Mouse (Mus musculus): ENCODE measurements around the gene Arntl2. TPM values are rescaled to one million over a fixed set of nuclear protein-coding genes. Genes with fewer than 3 reads are reported as not detected.

Arntl2 gene
- total RNA-seq, 2 experiments from 2014 or later, result 0.78 to 1.0 TPM

DNA sequence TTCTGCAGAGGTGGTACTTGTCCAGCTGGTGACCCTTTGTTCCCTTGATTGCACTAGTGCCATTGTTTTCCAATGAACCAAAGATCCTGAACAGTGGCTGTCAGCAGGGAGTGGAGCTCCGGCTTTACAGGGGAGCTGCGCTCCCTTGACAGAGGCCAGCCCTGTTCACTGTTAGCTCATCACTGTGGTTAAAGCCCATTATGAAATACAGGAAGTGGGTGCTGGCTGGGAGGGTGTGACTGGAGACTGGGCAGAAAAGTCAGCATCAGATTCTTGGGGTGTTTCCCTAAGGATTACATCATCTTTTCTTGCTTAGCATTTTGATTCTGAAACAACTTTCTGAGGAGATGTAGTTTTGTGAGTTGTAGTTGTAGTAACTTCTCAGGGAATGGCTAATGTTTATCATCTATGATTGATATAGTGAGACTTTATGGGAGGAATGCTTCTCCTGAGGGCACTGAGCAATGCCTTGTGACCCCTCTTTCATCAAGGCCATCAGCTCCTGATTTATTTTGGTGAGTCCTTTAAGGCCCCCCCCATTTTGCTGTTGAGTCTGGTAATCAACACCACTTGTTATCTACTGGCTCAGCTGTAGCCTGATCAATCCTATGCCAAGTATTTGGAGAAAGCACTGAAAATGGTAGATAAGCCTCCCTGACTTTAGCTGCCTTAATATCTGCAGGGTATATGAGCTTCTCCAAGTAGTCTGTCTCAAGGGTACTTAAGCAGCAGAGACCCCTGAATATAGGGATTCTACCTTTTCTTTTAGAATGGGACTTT is 19.1 kb upstream of the Arntl2 start:
- DNase-seq, result peak; percentile 25 to 53
- intact Hi-C loops (cut with DNase I), result no loop called here

DNA sequence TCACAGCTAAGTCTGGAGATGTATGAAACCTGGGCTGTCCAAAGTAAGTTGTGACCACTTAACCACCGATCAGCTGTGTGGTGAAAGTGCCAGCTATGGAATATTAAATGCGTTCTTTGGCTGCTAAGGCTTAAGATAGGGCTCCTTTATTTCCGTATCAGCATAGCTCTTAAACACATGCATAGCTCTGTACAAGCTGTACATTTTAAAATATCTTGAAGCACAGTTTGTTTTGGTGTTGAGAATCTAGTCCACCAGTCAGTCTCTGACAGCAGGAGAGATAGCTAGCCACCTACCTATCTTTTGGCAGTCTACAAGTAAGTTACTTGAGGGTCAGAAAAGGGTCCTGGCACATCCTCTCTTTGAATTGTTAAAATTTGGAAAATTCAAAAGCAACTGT is 17.8 kb upstream of the Arntl2 start:
- DNase-seq, result no peak
- intact Hi-C loops (cut with DNase I), result no loop called here

DNA sequence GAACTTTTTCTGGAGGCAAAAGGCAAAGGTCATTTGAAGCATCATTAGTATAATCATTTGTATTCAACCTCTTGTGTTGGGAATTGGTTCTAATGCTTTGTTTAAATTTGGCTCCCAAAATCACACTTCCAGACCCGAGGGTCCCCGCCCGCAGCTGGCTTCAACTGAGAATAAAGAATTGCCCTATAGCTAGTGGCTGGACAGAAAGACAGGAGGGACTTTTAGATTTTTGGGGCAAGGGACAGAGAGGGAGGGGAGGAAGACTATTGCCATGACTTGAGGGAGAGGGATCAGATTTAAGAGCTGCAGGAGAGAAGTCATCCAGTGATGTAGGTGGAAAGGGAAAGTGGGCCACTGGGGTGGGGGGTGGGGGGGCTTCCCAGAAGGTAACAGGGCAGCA is 14.3 kb upstream of the Arntl2 start:
- DNase-seq, result no peak
- intact Hi-C loops (cut with DNase I), result no loop called here

DNA sequence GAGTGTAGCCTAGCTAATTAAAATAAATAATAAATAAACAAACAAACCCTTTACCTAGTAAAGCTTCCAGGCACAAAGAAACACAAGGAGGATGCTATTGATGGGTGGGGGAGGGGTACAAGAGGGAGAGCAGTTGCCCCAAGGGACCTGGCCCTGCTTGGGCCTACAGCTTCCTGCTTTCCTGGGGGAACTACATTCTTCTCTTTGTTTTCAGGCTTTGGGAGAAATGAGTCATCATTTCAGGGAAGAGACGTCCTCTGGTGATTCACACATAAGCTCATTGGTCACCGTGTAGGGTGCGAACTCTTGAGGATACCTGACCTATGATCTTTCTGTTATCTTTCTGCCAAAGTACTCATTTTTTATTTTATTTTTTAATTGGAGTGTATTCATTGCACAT is 2.3 kb upstream of the Arntl2 start:
- intact Hi-C loops (cut with DNase I), result no loop called here
- no peak for DNase-seq

DNA sequence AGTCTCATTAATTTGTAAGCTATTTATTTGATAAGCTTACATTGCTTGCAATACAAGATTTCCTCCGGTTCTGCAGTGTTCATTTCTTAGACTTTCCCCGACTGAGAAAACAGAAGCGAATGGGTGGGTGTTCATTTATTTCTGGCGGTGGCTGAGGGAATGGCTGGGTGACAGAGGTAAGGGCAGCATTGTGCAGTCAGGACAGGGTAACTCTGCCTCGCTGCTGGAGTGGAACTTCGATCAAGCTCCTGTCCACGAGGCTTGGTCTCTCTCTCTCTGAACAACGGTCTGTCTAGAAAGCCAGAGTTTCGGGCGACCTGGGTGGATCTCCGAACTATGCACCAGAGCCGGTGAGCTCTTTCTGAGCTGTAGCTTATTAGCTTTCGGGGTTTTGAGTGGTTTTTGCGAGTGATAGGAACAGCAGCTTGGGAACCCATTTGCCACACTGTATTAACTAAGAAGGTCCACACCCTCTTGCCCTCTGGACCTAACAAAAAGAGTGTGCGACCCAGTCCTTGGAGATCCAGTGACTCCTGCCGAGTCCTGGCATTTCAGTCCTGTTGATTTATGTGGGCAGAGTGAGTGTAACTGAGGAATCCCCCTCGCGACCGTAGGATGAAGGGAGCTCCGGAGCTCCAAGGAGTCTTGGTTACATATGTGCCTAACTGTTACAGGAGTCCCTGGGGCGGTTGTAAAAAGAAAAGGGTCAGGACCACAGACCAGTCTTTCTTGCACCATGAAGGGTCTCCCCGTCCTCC is 510 bp upstream of the Arntl2 start:
- intact Hi-C loops (cut with DNase I), result no loop called here
- peak in 1 of 2 experiments; percentile 15 for DNase-seq

DNA sequence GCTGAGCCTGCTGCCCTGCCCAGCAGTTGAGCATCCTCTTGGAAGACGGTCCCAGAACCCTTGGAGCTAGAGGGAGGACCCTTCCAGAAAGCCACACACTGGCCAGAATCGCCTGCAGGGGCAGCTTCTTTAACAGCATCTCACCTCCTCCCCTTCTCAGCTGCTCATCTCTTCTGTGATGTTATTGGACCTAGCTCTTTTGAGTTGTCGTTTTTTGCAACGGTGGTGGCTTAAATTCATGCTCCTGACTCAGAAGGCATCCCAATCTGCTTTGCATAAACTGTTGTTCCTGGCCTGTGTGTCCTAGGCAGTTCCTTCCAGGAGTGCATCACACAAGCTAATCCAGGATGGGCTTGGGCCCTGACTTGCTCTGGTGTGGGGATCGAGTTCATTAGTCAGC is 1.6 kb downstream of the Arntl2 start:
- intact Hi-C loops (cut with DNase I), result no loop called here
- DNase-seq, result no peak

DNA sequence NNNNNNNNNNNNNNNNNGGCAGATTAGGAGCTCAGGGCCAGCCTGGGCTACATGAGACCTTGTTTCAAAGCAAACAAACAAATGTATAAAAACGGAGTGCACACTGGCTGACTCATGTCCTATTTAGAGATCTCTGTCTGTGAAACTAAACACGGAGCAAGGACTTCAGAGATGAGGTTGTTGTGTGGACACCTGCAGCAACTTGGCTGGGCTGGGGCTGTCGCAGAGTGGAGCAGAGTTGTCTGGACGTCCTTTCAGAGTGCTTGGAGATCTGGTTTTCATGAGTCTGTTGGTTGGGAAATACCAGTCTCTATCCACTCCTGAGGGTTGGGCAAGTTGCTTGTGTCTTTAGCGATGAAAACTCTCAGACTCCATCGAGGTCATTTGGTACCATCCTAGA is 14.1 kb downstream of the Arntl2 start:
- intact Hi-C loops (cut with DNase I), result no loop called here
- no peak for DNase-seq

DNA sequence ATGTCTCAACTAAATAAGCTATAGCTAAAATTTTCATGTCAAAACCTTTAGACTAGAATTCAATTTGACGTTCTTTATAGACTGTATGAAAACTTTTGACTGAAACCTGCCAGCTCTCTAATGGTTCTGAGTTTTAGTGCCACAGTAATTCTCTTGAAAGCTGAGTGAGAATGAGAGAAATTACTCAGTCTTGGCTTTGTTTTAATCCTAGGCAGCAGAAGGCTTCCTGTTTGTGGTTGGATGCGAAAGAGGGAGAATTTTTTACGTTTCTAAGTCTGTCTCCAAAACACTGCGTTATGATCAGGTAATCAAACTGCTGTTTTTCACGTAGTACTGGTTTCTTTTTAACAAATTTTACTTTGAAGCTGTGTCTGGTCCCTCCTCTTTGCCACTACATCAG is 17.2 kb downstream of the Arntl2 start:
- no peak for DNase-seq
- intact Hi-C loops (cut with DNase I), result no loop called here

DNA sequence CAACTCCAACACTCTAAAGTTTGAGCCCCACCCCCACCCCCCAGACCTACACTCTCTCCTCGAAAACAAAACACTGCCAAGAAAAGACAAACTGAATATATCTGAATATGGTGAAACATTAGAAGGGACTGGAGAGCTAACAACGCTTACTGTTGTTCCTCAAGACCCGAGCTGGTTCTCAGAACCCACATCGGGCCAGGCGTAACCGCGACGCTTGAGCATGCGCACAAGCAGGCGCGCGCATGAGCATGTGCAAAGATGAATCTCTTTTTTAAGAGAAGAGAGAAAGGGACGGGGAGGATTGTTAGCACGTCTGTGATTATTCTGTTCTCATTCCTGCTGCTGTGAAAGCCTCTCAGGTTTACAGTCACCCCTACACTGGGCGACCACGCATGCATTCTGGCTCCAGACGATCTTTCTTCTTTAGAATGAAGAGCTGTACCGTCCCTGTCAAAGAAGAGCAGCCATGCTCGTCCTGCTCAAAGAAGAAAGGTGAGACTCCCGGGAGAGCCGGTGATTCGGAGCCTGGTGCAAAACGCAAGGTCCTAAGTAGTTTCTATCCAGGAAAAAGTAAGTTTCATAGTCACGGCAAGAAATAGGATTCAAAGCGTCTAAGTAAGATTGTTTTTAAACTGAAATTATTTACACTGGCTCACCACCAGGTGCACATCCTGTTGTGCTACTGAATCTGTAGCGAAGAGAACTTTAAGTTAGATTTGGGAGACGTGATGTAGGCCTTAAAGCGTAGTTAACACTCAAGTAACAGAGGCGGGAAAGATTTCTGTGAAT is 24.5 kb downstream of the Arntl2 start:
- intact Hi-C loops (cut with DNase I), result no loop called here
- DNase-seq, result no peak

DNA sequence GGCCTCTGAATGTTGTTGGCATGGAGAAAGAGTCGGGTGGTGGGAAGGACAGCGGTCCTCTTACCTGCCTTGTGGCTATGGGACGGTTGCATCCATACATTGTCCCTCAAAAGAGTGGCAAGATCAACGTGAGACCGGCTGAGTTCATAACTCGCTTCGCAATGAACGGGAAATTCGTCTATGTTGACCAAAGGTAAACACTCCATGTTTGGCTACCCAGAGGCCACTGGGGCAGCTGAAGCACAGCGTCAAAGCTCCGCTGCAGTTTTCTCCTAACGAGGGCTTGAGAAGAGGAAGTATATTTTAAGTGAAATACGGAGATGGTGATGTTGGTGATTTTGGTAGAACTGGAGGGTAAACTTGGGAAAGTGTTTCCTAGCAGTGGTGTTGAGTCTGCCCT is 26.1 kb downstream of the Arntl2 start:
- no peak for DNase-seq
- intact Hi-C loops (cut with DNase I), result no loop called here

DNA sequence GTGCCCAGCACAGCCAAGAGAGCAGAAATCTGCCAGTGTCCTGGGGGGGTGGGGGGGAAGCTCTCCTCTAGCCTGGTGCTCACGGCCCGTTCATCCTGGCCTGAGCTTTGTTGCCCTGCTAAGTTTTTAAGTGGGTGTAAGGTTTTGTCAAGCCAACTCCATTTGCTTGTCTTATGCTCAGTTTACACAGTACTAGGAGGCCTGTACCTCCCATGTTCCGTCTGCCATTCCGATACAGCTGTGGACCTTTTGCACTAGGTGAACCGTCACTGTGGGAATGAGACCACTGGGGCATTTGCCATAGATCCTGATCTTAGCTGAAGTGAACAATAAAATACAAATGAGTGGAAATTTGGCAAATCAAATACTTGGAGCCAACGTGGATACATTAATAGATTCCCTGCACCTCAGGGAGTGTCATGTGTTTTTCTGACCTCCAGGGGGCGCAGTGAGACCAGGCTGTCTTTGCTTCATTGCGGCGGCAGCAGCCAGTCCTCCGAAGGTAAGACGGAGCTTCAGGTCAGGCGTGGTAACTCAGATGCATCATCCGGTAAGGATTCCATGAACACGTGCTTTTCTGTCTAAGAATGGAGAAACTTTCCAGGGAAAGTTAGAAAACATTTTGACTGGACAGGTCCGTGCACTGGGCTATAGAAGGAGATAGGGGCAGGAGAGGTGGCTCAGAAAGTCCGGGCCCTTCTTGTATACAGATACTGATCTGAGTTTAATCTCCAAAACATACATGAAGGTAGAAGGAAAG is 29.1 kb downstream of the Arntl2 start:
- peak; percentile 61 to 77 for DNase-seq
- intact Hi-C loops (cut with DNase I), result loop anchor here (2.0 to 5.0 kb wide), 5 partner anchors 138 to 1127 kb away; no protein-coding TSS in a partner anchor

DNA sequence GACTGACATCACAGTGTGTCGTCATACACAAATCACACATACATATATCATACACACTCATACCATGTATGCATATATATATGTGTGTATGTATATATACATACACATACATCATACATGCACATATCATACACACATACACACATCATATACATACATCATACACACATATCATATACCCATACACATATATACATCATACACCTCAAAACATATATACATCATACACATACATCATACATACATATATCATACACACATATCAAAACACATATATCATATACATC is 29.6 kb downstream of the Arntl2 start:
- no peak for DNase-seq
- intact Hi-C loops (cut with DNase I), result loop anchor here (2.0 to 5.0 kb wide), 5 partner anchors 137 to 1127 kb away; no protein-coding TSS in a partner anchor

DNA sequence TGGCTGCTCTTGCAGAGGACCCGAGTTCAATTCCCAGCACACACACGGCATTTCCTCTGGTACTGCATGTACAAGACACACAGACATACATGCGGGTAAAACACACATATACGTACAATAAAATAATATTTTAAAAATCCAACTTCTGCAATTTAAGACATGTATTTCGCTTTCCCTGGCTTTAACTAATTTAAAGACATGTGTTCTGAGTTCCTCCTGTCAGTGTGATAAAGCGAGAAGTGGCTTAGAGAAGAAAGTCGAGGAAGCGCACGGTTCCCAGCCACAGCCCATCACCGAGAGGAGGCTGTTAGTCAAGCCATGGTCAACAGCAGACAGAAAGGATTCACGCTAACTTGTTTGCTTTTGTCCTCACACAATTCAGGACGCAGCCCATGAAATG is 35.5 kb downstream of the Arntl2 start:
- no peak for DNase-seq
- intact Hi-C loops (cut with DNase I), result no loop called here

DNA sequence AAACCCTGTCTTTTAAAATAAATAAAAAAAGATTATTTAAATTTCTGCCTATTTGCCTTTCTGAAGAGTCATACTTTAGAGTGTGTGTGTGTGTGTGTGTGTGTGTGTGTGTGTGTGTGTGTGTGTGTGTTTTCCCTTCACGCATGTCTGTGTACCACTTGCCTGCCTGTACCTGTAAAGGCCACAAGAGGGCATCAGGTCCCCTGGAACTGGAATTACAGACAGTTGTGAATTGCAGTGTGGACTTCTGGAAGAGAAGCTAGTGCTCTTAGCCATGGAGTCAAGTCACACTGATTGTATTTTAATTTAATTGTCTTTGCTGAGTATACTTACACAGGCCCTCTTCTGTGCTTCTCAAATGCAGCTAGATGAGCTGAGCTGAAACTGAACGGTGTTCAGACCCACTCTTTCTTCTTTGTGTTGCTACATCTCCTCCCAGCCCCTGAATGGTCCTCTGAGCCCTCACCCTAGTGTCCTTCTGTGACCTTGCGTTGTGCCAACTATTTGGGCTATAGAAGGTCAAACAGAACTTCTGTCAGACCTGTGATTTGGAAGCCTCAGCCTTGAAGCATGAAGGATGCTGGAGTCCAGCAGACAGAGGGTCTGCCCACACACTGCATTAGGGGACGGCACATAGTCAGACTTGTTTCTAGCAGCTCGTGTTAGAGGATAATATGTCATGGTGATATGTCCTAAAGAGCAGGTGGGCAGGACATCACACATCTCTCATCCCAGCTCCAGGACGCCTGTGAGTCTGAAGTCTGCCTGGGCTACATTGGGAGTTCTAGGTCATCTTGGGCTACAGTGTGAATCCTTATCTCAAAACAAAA is 37.8 kb downstream of the Arntl2 start:
- peak; percentile 37 to 41 for DNase-seq
- intact Hi-C loops (cut with DNase I), result loop anchor here (1.0 to 2.0 kb wide), 3 partner anchors 55 to 161 kb away; partner anchors contain the start of gene Ppfibp1

DNA sequence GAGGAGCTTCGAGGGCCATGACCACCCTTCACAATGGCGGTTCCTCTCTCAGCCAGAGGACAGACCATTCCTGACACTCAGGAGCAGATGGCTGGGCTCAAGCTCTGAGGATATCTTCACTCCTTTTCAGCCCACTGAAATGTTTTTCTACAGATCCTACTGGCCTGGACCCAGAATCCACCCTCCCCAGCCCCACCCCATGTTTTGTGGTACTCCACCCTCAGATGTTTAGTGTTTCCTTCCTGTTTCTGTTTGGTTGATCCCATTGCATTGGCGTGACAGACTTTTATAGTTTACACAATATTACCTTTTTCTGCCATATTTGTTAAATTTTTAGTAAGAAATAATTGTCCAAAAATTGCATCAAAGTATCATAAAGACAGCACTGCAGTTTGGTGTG is 38.5 kb downstream of the Arntl2 start:
- intact Hi-C loops (cut with DNase I), result no loop called here
- DNase-seq, result no peak

DNA sequence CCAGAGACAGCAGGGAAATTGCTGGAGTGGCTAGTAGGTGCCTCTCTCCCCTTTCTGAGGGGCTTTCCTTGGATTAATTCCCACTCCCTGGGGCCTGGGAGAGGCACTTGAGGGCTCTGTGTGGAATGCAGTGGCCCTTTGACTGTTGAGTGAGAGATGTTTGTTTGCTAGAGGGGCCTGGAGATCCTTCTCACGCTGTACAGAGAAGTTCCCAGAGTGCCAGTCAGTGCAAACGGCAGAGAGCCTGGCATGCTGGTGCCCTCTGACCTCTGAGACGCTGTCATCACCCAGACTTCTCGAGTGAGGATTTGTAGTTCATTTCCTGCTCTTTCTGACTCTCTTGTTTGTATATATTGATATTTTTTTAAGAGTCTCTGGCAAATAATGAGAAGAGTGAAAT is 39.9 kb downstream of the Arntl2 start:
- DNase-seq, result no peak
- intact Hi-C loops (cut with DNase I), result no loop called here

DNA sequence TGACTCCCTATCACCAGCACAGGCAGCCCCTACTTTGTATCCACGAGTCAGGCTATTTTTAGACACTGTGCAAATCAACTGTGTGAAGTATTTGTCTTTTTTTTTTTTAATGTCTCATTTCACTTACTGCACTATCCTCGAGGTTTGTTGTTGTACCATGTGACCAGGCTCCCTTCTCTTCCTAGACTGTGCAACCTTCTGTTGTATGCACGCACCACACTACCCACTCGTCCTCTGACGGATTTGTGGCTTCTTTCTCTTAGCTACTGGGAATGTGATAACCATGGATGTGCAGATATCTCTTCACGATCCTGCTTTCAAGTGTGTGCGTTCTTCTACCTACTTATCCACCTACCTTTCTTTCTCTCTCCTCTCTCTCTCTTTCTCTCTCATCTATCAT is 41.5 kb downstream of the Arntl2 start:
- no peak for DNase-seq
- intact Hi-C loops (cut with DNase I), result no loop called here

DNA sequence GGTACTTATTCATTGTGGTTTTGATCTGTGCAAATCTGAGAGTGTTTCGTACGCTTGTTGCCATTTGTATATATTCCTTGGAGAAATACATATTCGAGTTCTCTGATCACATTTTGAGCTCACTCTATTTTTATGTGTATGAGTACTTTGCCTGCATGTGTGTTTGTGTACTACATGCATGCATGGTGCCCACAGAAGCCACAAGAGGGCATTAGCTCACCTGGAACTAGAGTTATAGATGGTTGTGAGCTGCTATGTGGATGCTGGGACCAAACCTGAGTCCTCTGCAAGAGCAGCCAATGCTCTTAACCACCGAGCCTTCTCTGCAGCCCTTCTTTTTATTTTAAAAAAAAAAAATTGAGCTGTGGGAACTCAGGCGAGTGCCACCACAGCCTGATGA is 42.5 kb downstream of the Arntl2 start:
- no peak for DNase-seq
- intact Hi-C loops (cut with DNase I), result no loop called here

DNA sequence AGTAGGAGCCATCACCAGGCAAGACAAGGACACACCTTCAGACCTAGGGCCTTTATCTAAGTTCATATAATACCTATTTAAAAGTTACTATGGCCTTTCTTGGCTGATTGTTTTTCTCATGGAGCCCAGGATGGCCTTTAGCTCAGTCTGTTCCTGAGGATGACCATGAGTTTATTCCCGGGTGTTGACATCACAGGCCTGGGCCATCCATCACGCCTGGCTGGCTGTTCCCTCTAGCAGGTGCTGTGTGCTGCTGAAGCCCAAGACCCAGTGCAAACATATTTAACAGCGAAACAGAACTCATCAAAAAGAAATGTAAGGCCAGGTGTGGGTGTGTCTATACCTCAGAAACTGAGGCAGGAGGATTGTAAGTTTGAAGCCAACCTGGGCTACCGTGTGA is 43.0 kb downstream of the Arntl2 start:
- intact Hi-C loops (cut with DNase I), result no loop called here
- DNase-seq, result no peak

DNA sequence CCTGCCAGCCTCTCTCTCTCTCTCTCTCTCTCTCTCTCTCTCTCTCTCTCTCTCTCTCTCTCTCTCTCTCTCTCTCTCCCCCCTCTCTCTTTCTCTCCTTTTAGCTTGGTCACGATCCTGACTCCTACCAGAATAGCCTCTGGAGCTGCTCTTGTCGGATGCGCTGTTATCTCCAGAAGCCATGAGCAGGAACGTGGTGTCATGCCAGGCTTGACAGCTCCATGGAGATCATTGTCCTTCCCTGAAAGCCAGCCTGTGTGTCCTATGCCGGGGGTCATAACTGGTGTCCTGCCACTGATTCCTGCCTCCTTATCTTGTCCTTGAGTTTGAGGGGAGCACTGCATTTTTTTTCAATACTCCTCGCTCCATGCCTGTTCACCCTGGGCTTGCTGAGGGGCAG is 49.0 kb downstream of the Arntl2 start:
- peak in 1 of 2 experiments; percentile 35 for DNase-seq
- intact Hi-C loops (cut with DNase I), result no loop called here
